Mouse (Mus musculus) heart, embryonic 14.5 days (tissue): ENCODE measurements around the gene Macrod2. TPM values are rescaled to one million over a fixed set of nuclear protein-coding genes. Genes with fewer than 3 reads are reported as not detected.

Experiments
- ATAC-seq: fragments of 200-750 bp; cut with Nextera tagmentation; 2 replicates; pipeline ENCODE4 v1.8.0; 2017; ENCODE audit warnings: low read depth, moderate TSS enrichment; ENCODE audit not compliant: insufficient number of reproducible peaks, insufficient read depth, low FRiP score
- H3K27ac ChIP-seq, 2 experiments: fragments of 200-500 bp in 1 of 2; fragments of 300-500 bp in 1 of 2; sonication (generic) in 1 of 2; replicated peaks in 1 of 2; 2 replicates each; pipeline ENCODE4 v1.5.1; 2012 to 2014; ENCODE audit warnings: low read depth in 2 of 2, low read length in 2 of 2, control low read depth in 1 of 2, mild to moderate bottlenecking in 1 of 2, mixed read lengths in 1 of 2; ENCODE audit not compliant: control insufficient read depth in 1 of 2, insufficient read depth in 1 of 2
- H3K27me3 ChIP-seq: fragments of 300-500 bp; sonication (generic); 2 replicates; pipeline ENCODE4 v1.6.1; 2014; ENCODE audit warnings: mild to moderate bottlenecking, low read length, control low read depth; ENCODE audit not compliant: control insufficient read depth, insufficient read depth
- H3K36me3 ChIP-seq: fragments of 300-500 bp; sonication (generic); 2 replicates; pipeline ENCODE4 v1.6.1; 2014; ENCODE audit warnings: mild to moderate bottlenecking, control low read depth, low read length, mixed read lengths; ENCODE audit not compliant: control insufficient read depth, insufficient read depth
- H3K4me1 ChIP-seq, 2 experiments: fragments of 200-500 bp in 1 of 2; fragments of 300-500 bp in 1 of 2; sonication (generic) in 1 of 2; 2 replicates each; pipeline ENCODE4 v1.6.1; 2012 to 2014; ENCODE audit warnings: low read length in 2 of 2, control low read depth in 1 of 2, mixed read lengths in 1 of 2; ENCODE audit not compliant: control insufficient read depth in 2 of 2, insufficient read depth in 2 of 2
- H3K4me2 ChIP-seq: fragments of 300-500 bp; sonication (generic); 2 replicates; pipeline ENCODE4 v1.6.1; 2014; ENCODE audit warnings: mild to moderate bottlenecking, low read length
- H3K4me3 ChIP-seq, 2 experiments: fragments of 200-500 bp in 1 of 2; fragments of 300-500 bp in 1 of 2; sonication (generic) in 1 of 2; 2 replicates each; pipeline ENCODE4 v1.5.1; 2012 to 2014; ENCODE audit warnings: low read length in 2 of 2, mild to moderate bottlenecking in 2 of 2, control low read depth in 1 of 2, low read depth in 1 of 2, moderate library complexity in 1 of 2; ENCODE audit not compliant: control insufficient read depth in 1 of 2, insufficient read depth in 1 of 2
- H3K9ac ChIP-seq: fragments of 300-500 bp; sonication (generic); 2 replicates; pipeline ENCODE4 v1.6.1; 2014; ENCODE audit warnings: mild to moderate bottlenecking, low read length
- H3K9me3 ChIP-seq: fragments of 300-500 bp; sonication (generic); 2 replicates; pipeline ENCODE4 v1.6.1; 2016; ENCODE audit warnings: low read length, control low read depth; ENCODE audit not compliant: control insufficient read depth
- WGBS: fragments of 180-500 bp; shearing (Covaris S2); extraction: QIAGEN DNeasy Blood & Tissue Kit; methylation state at CpG from one replicate; pipeline ENCODE4 v1.1.7; 2014; 5-methylcytosine and 5-hydroxymethylcytosine counted together
- polyA plus RNA-seq: library from polyadenylated mRNA; unstranded; fragments of >200 nt; fragmentation: Nextera tagmentation; extraction: Ambion mirVana; gene quantifications from 2 replicates; pipeline ENCODE4 v1.2.1, GENCODE M21; 2014

Gene Macrod2
- polyA plus RNA-seq, 1 experiment from 2014 or later: 21.3 TPM

DNA sequence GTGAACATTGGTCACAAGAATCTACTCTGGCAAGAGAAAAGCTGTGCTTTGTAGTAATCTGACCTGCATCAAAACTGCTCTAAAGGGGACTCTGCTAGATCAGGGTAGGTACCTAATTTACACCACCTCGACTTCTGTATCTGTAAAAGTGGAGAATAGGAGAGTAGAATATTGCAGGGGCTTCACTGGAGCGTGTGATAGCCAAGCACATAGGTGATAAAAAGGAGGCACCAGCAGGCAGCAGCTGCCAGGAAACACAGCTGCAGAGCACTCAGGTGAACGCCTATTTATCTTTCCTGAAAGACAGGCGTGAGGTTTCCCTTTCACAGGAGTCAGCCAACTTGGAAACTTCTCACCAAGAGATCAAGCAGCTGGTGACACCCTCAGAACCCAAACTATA, 1855.3 kb downstream of the Macrod2 start:
- H3K27me3 ChIP-seq: peaks cover 5% of the 10 kb centered on the region
- no peaks in the 10 kb centered on the region for H3K4me1 ChIP-seq
- H3K9me3 ChIP-seq: no peaks in the 10 kb centered on the region
- no peak overlapping the region for H3K4me2 ChIP-seq
- no peak overlapping the region for H3K27ac ChIP-seq
- 36% methylated on average over 4 of the region's 4 CpGs for WGBS
- no peak for ATAC-seq
- H3K36me3 ChIP-seq: no peaks in the 10 kb centered on the region
- H3K4me3 ChIP-seq: no peak overlapping the region
- H3K9ac ChIP-seq: no peak overlapping the region

GRCm38 (mm10) chr2:142251518-142251917, 1856.4 kb downstream of the Macrod2 start:
- 84% methylated on average over 2 of the region's 2 CpGs for WGBS
- Histone ChIP-seq H3K36me3 (no peaks in the 10 kb centered on the region), H3K9ac (no peak overlapping the region), H3K27me3 (peaks cover 5% of the 10 kb centered on the region), H3K4me2 (no peak overlapping the region), H3K27ac (no peak overlapping the region), H3K4me1 (no peaks in the 10 kb centered on the region), H3K4me3 (no peak overlapping the region), H3K9me3 (no peaks in the 10 kb centered on the region)
- ATAC-seq: no peak

DNA sequence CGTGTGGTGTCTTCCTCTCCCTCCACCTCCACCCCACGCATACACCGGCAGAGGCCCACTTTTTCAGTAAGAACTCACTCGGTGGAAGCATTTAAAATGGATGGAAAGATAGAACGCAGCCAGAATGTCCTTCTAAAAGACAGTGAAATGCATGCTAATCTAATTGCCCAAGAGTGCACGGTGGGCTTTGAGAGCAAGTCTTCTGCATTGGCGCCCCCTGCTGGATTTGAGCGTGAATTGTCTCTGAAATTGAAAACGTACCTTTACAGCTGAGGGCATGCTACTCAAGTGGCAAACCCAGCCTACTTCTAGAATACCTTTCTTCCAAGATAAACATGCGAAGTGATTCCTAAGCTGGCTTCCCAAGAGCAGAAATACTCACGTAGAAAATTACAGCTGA, 1858.8 kb downstream of the Macrod2 start:
- no peak overlapping the region for H3K4me3 ChIP-seq
- no peaks in the 10 kb centered on the region for H3K9me3 ChIP-seq
- H3K9ac ChIP-seq: no peak overlapping the region
- no peaks in the 10 kb centered on the region for H3K4me1 ChIP-seq
- ATAC-seq: no peak
- no peak overlapping the region for H3K4me2 ChIP-seq
- peaks cover 5% of the 10 kb centered on the region for H3K27me3 ChIP-seq
- no peaks in the 10 kb centered on the region for H3K36me3 ChIP-seq
- no peak overlapping the region for H3K27ac ChIP-seq
- 19% methylated on average over 11 of the region's 11 CpGs for WGBS

DNA sequence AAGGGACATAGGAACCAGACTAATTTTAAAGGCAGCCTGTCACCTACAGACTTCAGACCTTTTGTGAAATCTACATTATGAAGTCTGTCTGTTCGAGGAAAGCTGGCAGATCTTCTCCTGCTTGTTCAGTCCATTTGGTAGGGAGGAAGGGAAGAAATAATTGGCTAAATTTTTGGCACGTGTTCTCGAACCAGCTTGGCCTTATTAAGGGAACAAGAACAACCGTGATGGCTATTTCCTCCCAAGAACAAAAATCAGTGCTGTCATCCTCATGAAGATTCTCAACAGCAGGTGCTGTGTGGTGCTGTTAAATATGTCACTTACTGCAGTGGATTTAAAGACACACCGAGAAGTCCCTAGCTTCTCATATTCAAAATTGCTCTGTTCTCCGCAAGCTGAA, 1859.5 kb downstream of the Macrod2 start:
- 80% methylated on average over 6 of the region's 6 CpGs for WGBS
- H3K9me3 ChIP-seq: no peaks in the 10 kb centered on the region
- H3K4me2 ChIP-seq: no peak overlapping the region
- H3K4me3 ChIP-seq: no peak overlapping the region
- ATAC-seq: no peak
- no peak overlapping the region for H3K27ac ChIP-seq
- H3K9ac ChIP-seq: no peak overlapping the region
- no peaks in the 10 kb centered on the region for H3K4me1 ChIP-seq
- H3K36me3 ChIP-seq: no peaks in the 10 kb centered on the region
- H3K27me3 ChIP-seq: peaks cover 5% of the 10 kb centered on the region

DNA sequence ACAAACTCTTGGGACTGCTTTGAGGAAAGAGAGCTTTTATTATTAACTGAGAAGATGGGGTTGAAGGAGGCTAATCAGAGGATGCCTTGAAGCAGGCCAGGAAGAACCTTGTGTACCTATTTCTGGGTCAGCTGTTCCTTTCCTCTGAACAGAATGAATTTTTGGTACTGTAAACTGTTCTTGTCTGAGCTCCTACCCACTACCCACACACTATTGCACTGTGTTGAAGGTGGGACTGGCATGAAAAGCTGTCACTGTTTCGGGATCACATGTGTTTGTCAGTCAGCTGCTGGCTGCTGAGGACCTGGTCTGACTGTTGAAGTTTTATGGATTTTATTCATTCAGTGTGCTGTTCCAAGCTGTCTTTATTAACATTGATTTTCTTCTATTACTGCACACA, 1862.4 kb downstream of the Macrod2 start:
- H3K27me3 ChIP-seq: peaks cover 5% of the 10 kb centered on the region
- no peaks in the 10 kb centered on the region for H3K9me3 ChIP-seq
- ATAC-seq: no peak
- H3K27ac ChIP-seq: no peak overlapping the region
- WGBS: 86% methylated on average over 1 of the region's 1 CpGs
- no peak overlapping the region for H3K4me3 ChIP-seq
- H3K36me3 ChIP-seq: no peaks in the 10 kb centered on the region
- H3K9ac ChIP-seq: no peak overlapping the region
- no peak overlapping the region for H3K4me2 ChIP-seq
- no peaks in the 10 kb centered on the region for H3K4me1 ChIP-seq

- H3K4me1 ChIP-seq: no peaks in the 10 kb centered on the region
- H3K4me2 ChIP-seq: no peak overlapping the region
- H3K36me3 ChIP-seq: no peaks in the 10 kb centered on the region
- no peak overlapping the region for H3K27ac ChIP-seq
- WGBS: 87% methylated on average over 6 of the region's 6 CpGs
- no peak overlapping the region for H3K9ac ChIP-seq
- no peaks in the 10 kb centered on the region for H3K27me3 ChIP-seq
- ATAC-seq: no peak
- H3K4me3 ChIP-seq: no peak overlapping the region
- H3K9me3 ChIP-seq: no peaks in the 10 kb centered on the region
These were observed 1865.9 kb downstream of the Macrod2 start for GRCm38 (mm10) chr2:142261046-142261445.

DNA sequence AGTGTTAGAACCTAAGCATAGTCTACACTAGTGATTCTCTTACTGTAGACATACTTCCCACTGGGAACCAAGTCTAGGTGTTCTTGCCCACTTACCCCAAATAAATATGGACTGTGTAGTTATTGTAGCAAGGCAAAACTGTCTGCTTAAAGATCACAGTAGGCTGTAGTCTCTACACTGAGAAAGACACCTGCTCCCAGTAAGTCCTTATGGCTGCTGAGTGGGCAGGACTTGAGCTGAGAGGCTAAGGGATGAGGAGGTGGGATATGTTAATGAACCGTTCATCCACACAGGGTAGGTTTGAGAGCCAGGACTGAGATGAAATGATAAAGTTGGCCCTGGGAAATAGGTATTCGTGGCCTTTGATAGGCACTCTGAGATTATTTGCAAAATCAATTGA, 1869.6 kb downstream of the Macrod2 start:
- WGBS: 78% methylated on average over 2 of the region's 2 CpGs
- Histone ChIP-seq H3K9ac (no peak overlapping the region), H3K36me3 (no peaks in the 10 kb centered on the region), H3K4me1 (peaks cover 0 to 2% of the 10 kb centered on the region in 2 experiments; a peak in 1 of 4 replicates), H3K4me3 (no peak overlapping the region), H3K27ac (no peak overlapping the region), H3K4me2 (no peak overlapping the region), H3K9me3 (no peaks in the 10 kb centered on the region), H3K27me3 (no peaks in the 10 kb centered on the region)
- ATAC-seq: no peak

GRCm38 (mm10) chr2:142267836-142268235, 1872.7 kb downstream of the Macrod2 start:
- Histone ChIP-seq H3K9me3 (no peaks in the 10 kb centered on the region), H3K4me1 (peaks cover 0 to 2% of the 10 kb centered on the region in 2 experiments; a peak in 1 of 4 replicates), H3K9ac (no peak overlapping the region), H3K4me3 (no peak overlapping the region), H3K27ac (no peak overlapping the region; a peak in 1 of 4 replicates), H3K36me3 (no peaks in the 10 kb centered on the region), H3K27me3 (no peaks in the 10 kb centered on the region), H3K4me2 (no peak overlapping the region)
- ATAC-seq: no peak
- WGBS: 63% methylated on average over 2 of the region's 2 CpGs
